Mouse (Mus musculus): ENCODE measurements around the gene Gpx4.

The Gpx4 gene

DNA sequence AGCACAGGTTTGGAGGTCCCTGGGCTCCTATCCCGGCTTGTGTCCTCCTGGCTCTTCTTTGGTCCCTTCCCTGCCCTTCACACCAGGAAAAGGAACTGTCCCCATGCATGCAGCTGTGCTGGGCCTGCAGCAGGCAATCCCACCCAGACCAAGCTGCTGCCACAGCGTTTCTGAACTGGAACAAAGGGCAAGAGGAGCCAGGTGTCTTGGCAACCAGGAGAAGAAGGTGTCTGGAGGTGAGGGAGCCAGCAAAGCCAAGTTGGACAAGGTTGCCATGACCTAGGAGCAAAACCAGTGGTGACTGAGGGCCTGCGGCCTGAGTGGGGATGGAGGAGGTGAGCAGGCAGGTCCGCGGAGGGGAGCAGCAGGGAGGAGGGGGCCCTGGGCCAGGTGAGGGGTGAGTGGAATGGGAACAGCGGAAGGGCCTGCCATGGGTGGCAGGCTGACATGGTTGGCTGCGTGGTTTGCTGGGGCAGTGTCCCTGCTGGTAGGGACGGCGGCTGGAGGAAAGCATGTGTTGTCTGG lies at the start of gene Gpx4:
Gene Gpx4, plus strand, starts transcription at position 126 of the 525 bp plus-strand sequence.
- DNase-seq, result no peak

DNA sequence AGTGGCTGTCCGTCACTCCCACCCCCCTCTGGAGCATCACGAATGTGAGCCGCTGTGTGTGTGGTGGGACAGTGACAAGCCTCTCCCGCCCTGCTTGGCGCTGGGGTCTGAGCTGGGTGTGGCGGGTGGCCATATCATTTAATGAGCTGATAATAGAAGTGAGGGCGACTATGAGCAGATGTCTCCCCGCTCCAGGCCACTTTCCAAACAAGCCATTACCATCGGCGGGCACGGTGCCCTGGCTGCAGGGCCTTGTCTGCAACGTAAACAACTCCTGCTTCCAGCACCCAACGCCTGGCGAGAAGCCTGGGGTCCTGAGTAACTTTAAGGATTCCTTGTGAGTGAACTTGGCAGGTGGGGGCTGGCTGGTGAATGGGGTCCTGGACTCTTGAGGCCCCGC lies 49.1 kb upstream of the Gpx4 start:
- DNase-seq, result no peak

DNA sequence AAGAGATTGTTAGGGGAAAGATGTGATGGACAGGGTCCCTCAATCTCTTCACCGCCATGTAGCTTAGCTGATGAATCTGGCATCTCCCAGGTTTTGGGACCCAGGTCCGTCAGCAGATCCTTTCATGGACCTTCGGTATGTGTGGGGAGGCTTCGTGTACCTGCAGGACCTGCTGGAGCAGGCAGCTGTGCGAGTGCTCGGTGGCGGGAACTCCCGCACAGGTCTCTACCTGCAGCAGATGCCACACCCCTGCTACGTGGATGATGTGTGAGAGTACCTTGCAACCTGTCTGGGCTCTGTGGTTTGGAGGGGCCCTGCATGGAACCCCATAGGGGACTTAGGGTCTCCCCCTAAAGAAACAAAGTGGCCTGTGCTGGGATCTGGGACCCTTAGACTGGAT lies 45.0 kb upstream of the Gpx4 start:
- no peak for DNase-seq

DNA sequence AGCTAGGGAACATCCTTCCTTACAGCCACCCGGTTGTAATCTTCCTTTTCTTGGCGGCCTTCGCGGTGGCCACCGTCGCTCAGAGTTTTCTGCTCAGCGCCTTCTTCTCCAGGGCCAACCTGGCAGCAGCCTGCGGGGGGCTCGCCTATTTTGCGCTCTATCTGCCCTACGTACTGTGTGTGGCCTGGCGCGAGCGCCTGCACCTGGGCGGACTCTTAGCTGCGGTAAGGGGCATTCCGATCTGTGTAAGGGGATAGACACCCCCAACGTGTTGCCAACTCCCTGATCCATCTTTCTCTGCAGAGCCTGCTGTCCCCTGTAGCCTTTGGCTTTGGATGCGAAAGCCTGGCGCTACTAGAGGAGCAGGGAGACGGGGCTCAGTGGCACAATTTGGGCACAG lies 44.1 kb upstream of the Gpx4 start:
- DNase-seq, result no peak

DNA sequence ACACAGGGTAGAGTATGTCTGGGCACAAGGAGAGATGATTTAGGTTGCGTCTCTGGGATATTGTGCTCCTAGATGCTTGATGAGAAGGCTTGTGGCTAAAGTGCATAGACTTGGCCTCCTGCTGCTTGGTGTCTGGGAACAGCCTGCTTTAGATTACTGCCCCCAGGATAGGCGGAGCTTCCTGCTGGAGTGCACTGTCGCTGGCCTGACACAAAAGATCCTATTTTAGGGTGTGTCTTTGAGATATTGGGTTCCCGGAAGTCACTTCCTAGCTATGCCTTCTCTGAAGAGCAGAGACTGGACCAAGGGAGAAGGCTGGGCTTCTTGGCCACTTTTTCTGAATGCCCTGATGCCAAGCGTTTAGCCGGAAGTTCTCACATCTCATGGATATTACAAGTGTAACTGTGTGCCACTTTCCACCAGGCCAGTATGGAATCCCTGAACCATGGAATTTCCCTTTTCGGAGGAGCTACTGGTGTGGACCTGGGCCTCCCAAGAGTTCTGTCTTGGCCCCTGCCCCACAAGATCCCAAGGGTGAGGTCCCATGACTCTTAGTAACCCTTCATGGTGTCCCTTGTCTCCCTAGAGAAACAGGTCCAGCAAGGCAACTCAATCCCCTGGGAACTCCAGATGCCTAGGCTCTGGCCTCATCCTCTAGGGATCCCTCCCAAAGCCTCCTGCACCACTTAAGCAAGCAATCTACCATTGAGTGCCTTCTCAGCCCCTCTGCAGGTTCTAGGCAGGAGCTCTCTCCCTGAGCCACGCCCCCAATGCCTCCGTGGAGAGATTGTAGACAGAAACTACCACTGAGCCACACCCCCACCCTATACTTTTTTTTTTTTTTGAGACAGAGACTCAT lies 43.4 kb upstream of the Gpx4 start:
- DNase-seq, result no peak

DNA sequence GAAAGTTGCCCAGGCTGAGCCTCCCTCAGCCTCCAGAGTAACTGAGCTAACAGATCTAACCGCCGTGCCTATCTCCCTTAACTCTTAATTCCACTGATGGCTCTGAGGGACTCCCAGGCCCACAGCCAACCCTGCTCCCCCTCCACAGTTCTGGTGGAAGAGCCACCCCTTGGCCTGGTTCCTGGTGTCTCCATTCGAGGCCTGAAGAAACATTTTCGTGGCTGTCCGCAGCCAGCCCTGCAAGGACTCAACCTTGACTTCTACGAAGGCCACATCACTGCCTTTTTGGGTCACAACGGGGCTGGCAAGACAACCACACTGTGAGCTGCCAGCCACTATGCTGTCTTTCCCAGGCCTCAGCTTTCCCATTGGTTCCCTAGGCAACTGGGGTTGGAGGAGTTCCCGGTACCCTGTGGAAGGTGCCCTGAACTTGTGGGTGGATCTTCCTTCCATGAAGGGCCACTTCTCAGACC lies 42.7 kb upstream of the Gpx4 start:
- DNase-seq, result no peak

DNA sequence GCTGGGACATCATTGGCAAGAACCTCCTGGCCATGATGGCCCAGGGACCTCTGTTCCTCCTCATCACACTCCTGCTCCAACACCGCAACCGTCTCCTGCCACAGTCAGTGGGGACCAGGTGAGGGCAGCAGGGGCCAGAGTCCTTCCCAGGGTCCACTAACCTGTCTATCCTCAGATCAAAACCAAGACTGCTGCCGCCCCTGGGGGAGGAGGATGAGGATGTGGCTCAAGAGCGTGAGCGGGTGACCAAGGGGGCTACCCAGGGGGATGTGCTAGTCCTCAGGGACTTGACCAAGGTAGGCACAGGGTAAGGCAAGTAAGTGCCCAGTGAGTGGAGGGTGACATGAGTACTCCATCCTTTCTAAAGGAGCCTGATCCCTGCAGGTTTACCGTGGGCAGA lies 35.2 kb upstream of the Gpx4 start:
- no peak for DNase-seq

DNA sequence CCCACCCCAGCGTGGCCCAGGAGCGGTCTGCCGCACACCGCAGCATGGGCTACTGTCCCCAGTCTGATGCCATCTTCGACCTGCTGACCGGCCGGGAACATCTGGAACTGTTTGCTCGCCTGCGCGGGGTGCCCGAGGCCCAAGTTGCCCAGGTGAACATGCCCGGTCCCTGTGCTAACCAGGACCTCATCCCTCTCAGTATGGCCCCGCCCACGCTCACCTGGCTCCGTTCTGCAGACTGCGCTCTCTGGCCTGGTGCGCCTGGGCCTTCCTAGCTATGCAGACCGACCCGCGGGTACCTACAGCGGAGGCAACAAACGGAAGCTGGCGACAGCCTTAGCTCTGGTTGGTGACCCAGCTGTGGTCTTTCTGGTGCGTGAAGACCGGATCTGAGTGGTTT lies 33.4 kb upstream of the Gpx4 start:
- no peak for DNase-seq

DNA sequence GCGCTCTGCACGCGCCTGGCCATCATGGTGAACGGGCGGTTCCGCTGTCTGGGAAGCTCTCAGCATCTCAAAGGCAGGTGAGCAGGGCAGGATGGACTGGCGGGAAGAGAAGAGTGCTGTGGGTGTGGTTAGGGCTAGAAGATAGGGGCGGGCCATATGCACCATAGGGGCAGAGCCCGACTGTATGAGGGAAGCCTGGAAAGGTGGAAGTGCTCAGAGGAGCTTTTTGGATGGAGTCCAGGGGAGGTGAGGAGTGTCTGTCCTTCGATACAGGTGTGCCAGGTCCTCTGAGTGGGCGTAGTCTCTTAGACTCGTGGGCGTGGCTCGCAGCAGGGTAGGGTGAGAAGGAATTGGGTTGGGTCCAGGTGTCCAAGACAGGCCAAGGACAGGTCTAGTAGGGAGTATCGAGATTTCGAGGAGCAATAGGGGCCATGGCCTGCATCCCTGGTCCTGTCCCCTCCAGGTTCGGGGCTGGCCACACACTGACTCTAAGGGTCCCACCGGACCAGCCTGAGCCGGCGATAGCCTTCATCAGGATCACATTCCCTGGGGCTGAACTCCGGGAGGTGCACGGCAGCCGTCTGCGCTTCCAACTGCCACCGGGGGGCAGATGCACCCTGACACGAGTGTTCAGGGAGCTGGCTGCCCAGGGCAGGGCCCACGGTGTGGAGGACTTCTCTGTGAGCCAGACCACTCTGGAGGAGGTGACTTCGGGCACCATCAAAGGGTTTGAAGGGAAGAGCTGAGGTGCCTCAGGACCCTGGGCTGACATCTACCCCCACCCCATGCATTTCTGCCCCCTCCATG lies 32.3 kb upstream of the Gpx4 start:
- no peak for DNase-seq

DNA sequence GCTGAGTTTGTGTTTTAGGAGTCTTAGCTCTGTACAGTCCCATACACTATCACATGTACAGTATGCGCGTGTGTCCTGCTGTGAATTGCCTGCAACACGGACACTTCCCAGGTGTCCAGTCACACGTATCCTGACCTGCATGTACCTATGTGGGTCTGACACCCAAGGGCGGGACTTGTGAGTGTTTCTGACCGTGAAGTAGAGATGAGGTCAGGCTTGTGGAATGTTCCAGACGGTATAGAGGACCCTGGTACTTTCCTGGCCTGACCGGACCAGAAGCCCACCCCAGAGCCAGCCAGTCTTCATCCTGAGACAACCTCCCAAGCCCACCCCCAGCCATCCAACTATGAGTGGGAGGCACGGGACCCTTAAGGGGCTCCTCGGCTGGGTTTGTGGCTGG lies 31.4 kb upstream of the Gpx4 start:
- no peak for DNase-seq

DNA sequence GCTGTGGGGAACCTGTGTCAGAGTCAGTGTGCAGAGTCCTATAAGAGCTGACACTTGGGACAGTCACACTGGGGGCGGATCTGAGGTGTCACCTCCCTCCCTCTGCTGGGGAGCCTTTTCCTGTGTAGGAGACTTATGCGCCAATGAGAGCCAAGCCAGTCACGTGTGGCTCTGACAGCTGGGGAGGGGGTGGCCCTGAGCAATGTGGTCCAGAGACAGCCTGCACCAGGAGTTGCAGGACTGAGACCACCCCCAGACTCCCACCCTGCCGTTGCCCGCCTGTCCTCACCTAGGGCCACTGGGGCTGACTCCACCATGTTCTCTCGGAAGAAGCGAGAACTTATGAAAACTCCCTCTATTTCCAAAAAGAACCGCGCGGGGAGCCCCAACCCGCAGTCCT lies 30.5 kb upstream of the Gpx4 start, which contains the start of gene Arhgap45:
Gene Arhgap45, plus strand, starts transcription at position 143 of the 400 bp plus-strand sequence.
- no peak for DNase-seq

DNA sequence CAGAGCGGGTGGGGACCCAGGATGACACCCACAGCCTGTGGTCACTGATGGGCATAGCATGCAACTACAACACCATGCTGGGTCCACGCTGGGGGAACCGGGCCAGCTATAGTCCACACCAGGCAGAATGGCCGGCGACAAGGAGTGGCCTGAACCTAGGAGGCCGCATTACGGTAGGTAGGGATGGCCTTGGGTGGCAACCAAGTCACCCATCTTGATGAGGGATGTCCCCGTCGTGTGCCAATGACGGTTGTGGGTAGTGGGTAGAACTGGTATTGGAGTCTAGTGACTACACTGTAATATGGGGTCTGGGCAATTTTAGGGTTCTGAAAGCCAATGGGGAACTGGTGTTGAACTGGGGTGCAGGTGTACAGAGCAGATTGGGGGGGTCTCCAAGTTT lies 30.0 kb upstream of the Gpx4 start:
- no peak for DNase-seq

DNA sequence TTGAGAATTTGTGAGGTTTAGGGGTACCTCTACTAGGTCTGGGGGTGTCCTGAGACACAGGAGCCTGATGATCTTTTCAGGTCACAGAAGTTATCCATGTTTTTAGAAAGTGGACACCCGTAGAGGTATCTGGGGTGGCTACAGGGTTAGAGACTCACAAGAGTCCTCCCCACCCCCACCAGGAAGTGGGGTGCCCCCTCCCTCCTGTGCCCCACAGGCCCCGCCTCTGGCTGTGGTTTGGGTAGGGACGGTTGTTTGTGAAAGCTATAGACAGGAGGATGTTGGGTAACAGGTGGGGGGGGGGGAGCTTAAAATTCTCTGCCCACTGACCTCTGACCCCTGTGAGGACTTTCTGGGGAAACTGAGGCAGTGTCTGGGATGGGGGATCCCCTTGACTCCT lies 29.6 kb upstream of the Gpx4 start:
- DNase-seq, result no peak

DNA sequence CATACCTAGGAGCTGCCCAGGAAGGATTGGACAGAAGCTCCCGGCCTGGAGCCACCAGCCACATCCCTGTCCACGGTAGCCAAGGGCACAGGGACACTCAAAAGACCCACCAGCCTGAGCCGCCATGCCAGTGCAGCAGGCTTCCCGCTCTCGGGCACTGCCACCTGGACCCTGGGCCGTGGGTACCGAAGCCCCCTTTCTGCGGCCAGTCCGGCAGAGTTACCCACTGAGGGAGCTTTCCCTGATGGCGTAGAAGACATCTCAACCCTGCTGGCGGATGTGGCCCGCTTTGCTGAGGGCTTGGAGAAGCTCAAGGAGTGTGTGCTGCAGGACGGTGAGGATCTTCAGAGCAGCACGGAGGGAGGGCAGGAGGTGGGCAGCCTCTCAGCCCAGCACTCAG lies 29.2 kb upstream of the Gpx4 start:
- DNase-seq, result no peak

DNA sequence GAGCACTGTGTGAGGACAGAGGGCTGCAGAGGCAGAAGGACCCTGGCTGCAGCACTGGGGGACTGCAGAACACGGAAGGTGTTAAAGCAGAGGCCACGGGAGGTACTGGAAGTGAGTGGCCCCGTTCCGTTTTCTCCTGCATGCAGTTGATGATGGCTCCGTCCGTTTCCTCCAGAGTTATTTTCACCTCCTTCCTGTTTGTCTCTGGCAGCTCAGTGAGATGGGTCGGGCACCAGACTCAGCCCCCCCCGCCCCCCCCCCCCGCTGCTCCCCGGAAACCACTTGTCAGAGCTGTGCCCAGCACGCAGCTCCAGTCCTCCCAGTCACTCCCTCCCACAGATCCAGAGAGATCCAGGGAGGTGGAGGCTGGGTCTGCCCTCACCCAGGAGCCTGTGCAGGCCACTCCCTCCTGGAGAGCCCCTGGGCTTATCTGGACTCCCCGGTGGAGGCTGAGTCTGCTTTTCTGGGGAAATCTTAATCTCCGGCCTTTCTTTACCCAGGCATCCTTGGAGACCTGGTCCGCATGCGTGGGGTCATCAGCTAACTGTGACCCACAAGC lies 28.1 kb upstream of the Gpx4 start:
- DNase-seq, result no peak

DNA sequence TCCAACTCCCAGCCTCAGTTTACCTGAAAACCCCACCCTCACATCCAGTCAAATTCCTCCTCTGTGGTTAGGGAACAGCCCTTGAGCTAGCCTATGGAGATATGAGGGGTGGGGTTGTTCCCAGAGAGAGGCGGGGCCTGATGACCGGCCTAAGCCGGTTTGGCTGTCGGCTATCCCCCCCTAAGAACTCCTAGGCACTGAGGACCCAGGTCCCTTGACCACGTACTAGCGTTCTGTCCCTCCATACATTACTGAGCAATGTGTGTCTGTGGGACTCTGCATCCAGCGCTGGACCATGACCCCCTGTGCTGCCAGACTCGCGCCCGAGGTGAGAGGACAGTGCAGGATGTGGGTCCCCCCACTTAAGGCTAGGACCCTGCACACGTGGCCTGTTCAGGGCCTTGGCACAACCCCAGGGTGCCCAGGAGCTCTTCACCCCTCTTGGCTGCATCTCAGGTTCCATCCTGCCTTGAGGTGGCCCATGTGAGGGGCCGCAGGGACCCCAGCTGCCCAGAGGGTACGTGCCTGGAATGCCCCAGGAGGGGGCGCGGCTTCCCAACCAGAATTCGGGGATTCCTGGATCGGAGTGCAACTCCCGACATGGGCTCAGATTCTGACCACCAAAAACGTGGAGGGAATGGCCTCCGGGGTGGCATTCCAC lies 27.4 kb upstream of the Gpx4 start:
- DNase-seq, result no peak

DNA sequence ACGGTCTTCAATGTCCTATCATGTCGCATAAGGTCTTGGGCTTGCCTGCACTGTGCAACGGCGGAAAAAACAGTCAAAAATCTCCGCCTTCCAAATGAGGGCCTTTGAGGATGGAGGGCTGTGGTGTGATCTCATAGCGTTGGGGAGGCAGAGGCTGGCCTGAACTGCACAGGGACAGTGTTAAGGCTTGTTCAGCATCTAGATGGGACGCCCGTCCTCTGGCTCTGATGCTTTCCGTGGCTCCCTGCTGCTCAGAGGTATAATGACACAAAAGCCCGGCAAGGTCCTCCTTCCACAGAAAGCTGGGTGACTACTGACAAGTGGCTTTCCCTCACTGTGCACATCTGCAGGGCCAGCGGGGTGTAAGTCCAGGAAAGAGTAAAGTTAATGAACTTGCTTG lies 26.8 kb upstream of the Gpx4 start:
- no peak for DNase-seq

DNA sequence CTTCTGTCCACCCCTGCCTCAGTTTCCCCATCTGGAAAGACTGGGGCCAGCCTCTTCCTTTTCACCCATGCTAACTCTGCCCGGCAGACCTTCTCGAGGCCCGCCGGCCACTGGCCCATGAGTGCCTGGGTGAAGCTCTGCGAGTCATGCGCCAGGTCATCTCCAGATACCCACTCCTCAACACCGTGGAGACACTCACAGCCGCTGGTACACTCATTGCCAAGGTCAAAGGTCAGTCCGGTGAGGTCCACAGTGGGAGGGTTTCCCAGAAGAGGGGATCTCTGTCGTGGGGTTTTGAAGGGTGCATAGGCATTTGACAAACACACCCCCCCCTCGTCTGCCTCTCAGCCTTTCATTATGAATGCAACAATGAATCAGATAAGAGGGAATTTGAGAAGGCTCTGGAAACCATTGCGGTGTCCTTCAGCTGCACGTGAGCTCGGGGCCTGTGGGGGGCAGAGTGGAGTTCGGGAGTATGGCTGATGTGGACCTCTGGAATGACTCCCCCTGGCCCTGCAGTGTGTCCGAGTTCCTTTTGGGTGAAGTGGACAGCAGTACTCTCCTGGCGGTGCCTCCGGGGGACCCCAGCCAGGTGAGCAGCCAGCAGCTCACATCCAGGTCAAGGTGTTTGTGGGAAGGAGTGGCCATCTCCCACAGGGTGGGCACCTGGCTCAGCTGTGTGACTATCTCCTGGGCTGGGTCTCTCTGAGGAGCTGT lies 26.2 kb upstream of the Gpx4 start:
- no peak for DNase-seq

DNA sequence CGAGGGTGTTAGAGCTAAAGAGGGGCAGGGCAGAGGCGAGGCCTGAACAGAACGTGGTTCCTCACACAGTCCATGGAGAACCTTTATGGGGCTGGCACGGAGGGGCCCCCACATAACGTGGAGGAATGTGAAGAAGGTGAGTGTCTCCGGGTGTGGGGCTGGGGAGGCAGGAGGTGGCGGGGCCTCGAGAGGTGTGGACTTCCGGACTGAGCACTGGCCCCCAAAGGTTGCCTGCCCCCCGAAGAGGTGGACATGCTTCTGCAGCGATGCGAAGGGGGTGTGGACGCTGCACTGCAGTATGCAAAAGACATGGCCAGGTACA lies 25.7 kb upstream of the Gpx4 start:
- DNase-seq, result no peak

DNA sequence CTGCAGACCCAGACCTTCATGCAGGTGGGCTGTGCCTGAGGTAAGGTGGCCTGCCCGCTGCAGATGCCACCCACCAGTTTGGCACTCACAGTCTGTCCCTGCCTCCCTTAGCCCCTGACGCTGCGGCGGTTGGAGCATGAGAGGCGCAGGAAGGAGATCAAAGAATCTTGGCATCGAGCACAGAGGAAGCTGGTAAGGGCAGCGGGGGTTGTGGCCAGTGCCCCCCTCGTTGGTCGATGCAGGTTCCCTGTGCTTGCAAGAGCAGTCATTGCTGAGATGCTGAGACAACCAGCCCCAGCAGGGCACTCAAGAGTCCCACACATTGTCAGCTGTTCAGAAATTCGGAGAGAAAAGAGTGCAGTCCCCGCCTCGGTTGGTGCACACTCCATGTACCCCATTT lies 24.8 kb upstream of the Gpx4 start:
- DNase-seq, result no peak

DNA sequence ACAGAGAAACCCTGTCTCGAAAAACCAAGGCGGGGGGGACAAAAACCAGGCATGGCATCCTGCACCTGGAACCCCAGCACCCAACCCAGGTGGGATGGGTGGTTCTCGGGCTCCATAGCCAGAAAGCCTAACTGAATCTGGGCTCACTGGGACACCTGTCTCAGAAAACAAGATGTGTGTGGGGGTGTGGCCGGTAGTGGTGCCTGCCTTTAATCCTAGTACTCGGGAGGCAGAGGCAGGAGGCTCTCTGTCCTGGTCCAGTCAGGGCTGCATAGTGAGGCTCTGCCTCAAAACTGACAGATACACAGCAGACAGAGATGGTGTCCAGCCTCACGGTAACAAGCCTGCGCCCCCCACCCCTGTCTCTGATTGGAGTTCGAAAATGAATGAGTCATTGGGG lies 24.2 kb upstream of the Gpx4 start:
- no peak for DNase-seq

DNA sequence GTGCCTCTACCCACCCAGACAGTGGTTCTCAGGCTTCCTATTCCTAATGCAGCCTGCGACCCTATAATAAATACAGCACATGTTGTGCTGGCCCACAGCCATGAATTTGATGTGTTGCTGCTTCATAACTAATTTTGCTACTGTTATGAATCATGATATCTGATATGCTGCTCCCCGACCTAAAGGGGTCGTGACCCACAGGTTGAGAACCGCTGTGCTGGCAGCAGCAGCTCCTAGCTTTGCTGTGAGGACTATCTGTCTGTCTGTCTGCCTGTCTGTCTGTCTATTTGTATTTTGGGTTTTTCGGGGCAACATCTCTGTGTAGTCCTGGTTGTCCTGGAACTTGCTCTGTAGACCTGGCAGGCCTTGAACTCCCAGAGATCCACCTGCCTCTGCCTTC lies 23.2 kb upstream of the Gpx4 start:
- DNase-seq, result no peak

All from right cerebral cortex, postnatal 25 days (tissue).